Mouse (Mus musculus): ENCODE results near the gene Itga8. TPM values are rescaled to one million over a fixed set of nuclear protein-coding genes. Genes with fewer than 3 reads are reported as not detected.

Gene Itga8
- polyA plus RNA-seq (2016; fragmentation: Nextera tagmentation; extraction: Ambion mirVana), result 4.8 and 5.0 TPM in 2 replicates

DNA sequence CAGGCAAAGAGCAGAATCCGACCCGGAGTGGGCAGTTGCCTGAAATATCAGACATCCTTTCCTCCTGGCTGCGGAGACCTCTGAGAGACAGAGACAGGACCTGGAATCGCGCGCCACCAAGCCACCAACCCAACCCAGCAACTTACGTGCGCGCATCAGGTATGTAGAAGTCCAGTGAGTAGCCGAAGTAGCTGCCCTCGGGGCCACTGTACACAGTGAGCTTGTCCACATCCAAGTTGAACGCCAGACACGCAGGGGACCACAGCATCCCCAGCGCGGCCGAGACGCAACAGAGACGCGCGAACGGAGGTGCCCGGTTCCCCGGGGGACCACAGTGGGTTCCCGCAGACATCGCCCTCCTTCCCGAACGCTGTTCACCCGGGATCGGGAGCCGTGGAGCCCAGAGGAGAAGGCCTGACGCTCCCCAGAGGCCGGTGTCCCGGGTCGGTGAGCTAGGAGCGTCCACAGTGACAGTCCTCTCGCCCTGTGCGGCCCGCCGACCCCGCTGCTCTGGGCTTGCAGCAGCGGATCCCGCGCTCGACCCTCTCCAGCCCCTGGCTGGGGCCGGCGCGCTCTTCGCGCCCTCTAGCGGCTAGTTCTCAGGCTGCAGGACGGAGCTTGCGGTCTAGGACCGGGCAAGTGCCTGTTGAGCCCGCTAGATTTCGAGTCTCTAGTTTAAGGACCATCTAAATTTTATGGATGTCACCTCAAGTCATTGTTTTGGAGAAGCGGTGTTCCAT is at the start of gene Itga8:
Itga8 (minus strand) TSS at position 492 of the 740 bp plus-strand sequence.
- H3K9me3 ChIP-seq (replicated peaks), result no peaks in the 10 kb centered on the region
- H3K27me3 ChIP-seq, result peaks cover 15% of the 10 kb centered on the region
- no peaks in the 10 kb centered on the region for H3K36me3 ChIP-seq
- H3K27ac ChIP-seq, result no peak within 1 kb of the TSS
- H3K4me1 ChIP-seq, result 0 out of 2 replicates have a peak, but pooled peaks cover 3% of the 10 kb centered on the region
- 1% methylated on average over 56 of the region's 56 CpGs for WGBS
- peak within 1 kb of the TSS; percentile 96 for H3K4me2 ChIP-seq (replicated peaks)
- peak; percentile 98 for ATAC-seq (ENCODE audit: low FRiP score)
- peak within 1 kb of the TSS; percentile 69 for H3K4me3 ChIP-seq
- H3K9ac ChIP-seq, result peak within 1 kb of the TSS; percentile 76

GRCm38 (mm10) chr2:12348914-12349313 is 47.2 kb upstream of the Itga8 start:
- Histone ChIP-seq H3K9ac (no peak overlapping the region), H3K4me1 (no peaks in the 10 kb centered on the region), H3K9me3 (replicated peaks) (no peaks in the 10 kb centered on the region), H3K36me3 (peaks cover 13% of the 10 kb centered on the region), H3K27ac (no peak overlapping the region), H3K4me3 (no peak overlapping the region), H3K4me2 (replicated peaks) (no peak overlapping the region), H3K27me3 (no peaks in the 10 kb centered on the region)
- WGBS, result 91% methylated on average over 2 of the region's 2 CpGs
- no peak for ATAC-seq (ENCODE audit: low FRiP score)

DNA sequence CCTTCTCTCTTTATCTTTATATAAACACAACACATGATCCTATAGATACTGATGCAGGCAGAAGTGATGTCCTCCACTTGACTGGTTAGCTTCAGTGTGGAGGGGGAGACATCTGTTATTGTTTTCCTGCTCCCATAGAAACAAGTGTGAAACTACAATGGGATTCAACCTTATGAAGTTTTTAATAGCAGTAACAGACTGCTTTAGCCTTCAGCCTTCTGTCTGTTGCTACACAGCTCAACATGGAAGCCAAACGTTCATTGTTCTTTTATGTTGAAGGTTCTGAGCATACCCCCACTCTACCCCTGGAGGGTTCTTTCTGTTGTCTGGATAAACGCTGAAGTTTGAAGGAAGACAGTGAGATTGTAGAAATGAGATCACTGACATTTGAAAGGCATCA is 30.2 kb upstream of the Itga8 start:
- 61% methylated on average over 2 of the region's 2 CpGs for WGBS

GRCm38 (mm10) chr2:12329620-12330019 is 27.9 kb upstream of the Itga8 start:
- H3K36me3 ChIP-seq, result no peaks in the 10 kb centered on the region
- H3K9me3 ChIP-seq (replicated peaks), result no peaks in the 10 kb centered on the region
- peaks cover 21% of the 10 kb centered on the region for H3K4me1 ChIP-seq
- H3K9ac ChIP-seq, result no peak overlapping the region
- no peak for ATAC-seq (ENCODE audit: low FRiP score)
- no peak overlapping the region for H3K4me3 ChIP-seq
- H3K4me2 ChIP-seq (replicated peaks), result no peak overlapping the region
- no peak overlapping the region for H3K27ac ChIP-seq
- no peaks in the 10 kb centered on the region for H3K27me3 ChIP-seq
- 56% methylated on average over 2 of the region's 2 CpGs for WGBS

More for the DNA sequence above, 30.2 kb upstream of the Itga8 start:
- Histone ChIP-seq H3K27ac (no peak overlapping the region), H3K9ac (no peak overlapping the region), H3K27me3 (no peaks in the 10 kb centered on the region), H3K4me3 (no peak overlapping the region), H3K9me3 (replicated peaks) (no peaks in the 10 kb centered on the region), H3K4me1 (peaks cover 21% of the 10 kb centered on the region), H3K4me2 (replicated peaks) (no peak overlapping the region), H3K36me3 (no peaks in the 10 kb centered on the region)
- ATAC-seq (ENCODE audit: low FRiP score), result no peak

- H3K27ac ChIP-seq, result no peak overlapping the region
- no peak for ATAC-seq (ENCODE audit: low FRiP score)
Measured at GRCm38 (mm10) chr2:12329068-12329407, 27.3 kb upstream of the Itga8 start.

DNA sequence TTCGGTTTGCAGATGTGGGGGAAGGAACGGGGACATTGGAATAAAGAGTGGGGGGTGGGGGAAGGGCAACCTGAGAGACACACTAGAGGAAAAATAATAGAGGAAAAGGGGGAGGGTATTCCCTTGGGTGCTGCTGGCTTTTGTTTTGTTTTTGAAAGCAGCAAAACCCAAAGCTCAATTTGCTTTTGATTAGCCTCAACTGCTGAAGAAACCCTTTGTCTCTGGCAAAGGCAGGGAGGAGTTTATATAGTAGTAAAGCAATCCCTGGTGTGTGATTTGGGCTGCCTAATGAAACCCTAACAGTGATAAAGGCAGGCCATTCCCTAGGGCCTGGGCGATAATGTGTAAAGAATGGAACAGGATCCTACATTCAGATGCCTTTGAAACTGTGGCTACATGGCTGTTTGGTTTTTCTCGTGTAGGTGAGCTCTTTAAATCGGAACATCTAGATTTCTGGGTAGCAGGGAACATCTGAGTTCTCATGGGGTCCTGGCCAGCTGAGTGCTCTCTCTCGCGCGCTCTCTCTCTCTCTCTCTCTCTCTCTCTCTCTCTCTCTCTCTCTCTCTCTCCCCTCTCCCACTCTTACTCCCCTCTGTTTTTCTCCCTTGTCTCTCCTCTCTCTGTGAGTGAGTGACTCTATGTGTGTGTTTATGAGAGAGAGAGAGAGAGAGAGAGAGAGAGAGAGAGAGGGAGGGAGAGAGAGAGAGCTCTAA is 26.8 kb upstream of the Itga8 start:
- Histone ChIP-seq H3K4me3 (0 out of 2 replicates have a peak overlapping the region, but pooled peaks have one; percentile 29), H3K4me2 (replicated peaks) (peak overlapping the region; percentile 51), H3K9me3 (replicated peaks) (no peaks in the 10 kb centered on the region), H3K9ac (peak overlapping the region; percentile 41), H3K4me1 (peaks cover 21% of the 10 kb centered on the region), H3K27me3 (no peaks in the 10 kb centered on the region), H3K36me3 (no peaks in the 10 kb centered on the region), H3K27ac (peak overlapping the region; percentile 2; the same call in 1 of the 2 replicates)
- WGBS, result 15% methylated on average over 7 of the region's 8 CpGs
- ATAC-seq (ENCODE audit: low FRiP score), result peak; percentile 56

More at GRCm38 (mm10) chr2:12329068-12329407, 27.3 kb upstream of the Itga8 start:
- WGBS, result 27% methylated on average over 5 of the region's 5 CpGs
- H3K36me3 ChIP-seq, result no peaks in the 10 kb centered on the region
- H3K4me3 ChIP-seq, result 0 out of 2 replicates have a peak overlapping the region, but pooled peaks have one; percentile 29
- peak overlapping the region; percentile 51 for H3K4me2 ChIP-seq (replicated peaks)
- H3K9ac ChIP-seq, result no peak overlapping the region; the same call in 1 of the 2 replicates
- H3K4me1 ChIP-seq, result peaks cover 21% of the 10 kb centered on the region
- no peaks in the 10 kb centered on the region for H3K9me3 ChIP-seq (replicated peaks)
- no peaks in the 10 kb centered on the region for H3K27me3 ChIP-seq

DNA sequence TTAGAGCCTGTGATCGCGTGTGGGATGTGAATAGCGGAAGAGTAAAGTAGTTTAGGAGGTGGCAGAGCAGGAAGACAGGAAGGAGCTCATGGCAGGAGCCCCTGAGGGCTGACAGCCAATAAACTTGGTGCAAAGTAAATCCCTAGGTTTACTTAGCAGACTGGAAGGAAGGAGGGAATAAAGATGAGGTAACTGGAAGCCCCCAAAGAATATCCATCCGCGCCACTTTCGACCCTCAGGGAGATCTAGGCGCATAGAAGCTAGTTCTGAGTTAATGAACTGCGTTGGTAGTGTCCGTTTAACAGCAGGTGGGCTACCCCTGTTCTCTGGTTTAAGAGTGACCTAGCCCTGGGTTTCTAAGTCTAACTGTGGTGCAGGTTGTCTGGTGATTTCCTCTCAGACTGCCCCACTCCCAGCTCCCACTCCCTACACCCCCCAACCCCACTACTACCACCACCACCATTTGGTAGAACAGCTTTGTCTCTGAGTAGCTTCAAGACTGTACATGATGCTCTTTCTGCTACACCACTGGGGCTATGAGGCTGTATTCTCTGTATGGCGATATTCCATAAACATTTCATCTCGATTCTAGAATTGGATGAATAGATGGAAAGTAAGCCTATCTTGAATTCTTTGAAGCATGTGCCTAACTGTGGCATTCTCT is 26.1 kb upstream of the Itga8 start:
- no peak overlapping the region for H3K9ac ChIP-seq
- ATAC-seq (ENCODE audit: low FRiP score), result peak; percentile 44

DNA sequence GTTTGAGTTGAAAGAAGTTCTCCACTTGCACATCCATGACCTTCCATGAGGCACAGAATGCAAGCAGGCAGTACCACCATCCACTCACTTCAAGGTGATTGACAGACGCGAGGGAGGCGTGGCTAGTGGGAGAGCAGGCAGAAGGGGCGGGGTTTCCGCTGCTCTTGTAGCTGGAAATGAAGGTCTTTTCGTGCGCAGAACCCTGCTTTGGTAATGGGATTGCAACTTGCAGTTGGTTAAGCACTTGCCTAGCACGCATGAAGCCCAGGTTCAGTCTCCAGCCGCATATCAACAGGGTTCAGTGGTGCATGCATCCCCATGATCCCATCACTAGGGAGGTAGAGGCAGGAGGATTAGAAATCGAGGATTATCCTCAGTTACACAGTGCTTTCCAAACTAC is 25.5 kb upstream of the Itga8 start:
- Histone ChIP-seq H3K9me3 (replicated peaks) (no peaks in the 10 kb centered on the region), H3K9ac (no peak overlapping the region), H3K27ac (0 out of 2 replicates have a peak overlapping the region, but pooled peaks have one; percentile 25), H3K27me3 (no peaks in the 10 kb centered on the region), H3K4me2 (replicated peaks) (peak overlapping the region; percentile 51), H3K4me3 (peak overlapping the region; percentile 29), H3K4me1 (peaks cover 21% of the 10 kb centered on the region), H3K36me3 (no peaks in the 10 kb centered on the region)
- 9% methylated on average over 10 of the region's 10 CpGs for WGBS
- peak; percentile 76 for ATAC-seq (ENCODE audit: low FRiP score)

More for the DNA sequence above, 26.1 kb upstream of the Itga8 start:
- Histone ChIP-seq H3K27me3 (no peaks in the 10 kb centered on the region), H3K27ac (peak overlapping the region; percentile 2; the same call in 1 of the 2 replicates), H3K36me3 (no peaks in the 10 kb centered on the region), H3K4me2 (replicated peaks) (peak overlapping the region; percentile 51), H3K9me3 (replicated peaks) (no peaks in the 10 kb centered on the region), H3K4me1 (peaks cover 21% of the 10 kb centered on the region), H3K4me3 (peak overlapping the region; percentile 29)
- WGBS, result 27% methylated on average over 11 of the region's 11 CpGs

DNA sequence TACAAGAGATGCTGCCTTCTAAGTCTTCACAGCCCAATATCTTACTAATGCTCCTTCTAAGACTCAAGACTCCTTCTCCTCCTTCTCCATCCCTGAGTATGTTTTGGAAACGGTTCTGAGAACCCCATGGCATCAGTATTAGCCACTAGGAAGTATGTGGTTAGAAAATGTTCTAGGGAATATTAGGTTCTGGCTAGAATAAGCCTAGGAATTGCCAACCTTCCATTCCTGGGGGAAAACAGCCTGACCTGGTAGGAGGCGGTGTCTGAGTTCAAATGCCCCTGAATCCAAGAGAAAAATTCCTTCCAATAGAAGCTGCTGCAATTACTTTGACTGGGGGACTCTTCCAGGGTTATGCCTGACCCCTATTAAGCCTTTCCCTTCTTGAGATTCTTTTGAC is 24.1 kb upstream of the Itga8 start:
- H3K27ac ChIP-seq, result no peak overlapping the region
- no peak overlapping the region for H3K9ac ChIP-seq
- no peak overlapping the region for H3K4me2 ChIP-seq (replicated peaks)
- H3K4me3 ChIP-seq, result no peak overlapping the region
- H3K4me1 ChIP-seq, result peaks cover 21% of the 10 kb centered on the region
- H3K27me3 ChIP-seq, result no peaks in the 10 kb centered on the region
- no peaks in the 10 kb centered on the region for H3K36me3 ChIP-seq
- H3K9me3 ChIP-seq (replicated peaks), result no peaks in the 10 kb centered on the region
- ATAC-seq (ENCODE audit: low FRiP score), result no peak
- 91% methylated on average over 2 of the region's 2 CpGs for whole genome bisulfite sequencing

DNA sequence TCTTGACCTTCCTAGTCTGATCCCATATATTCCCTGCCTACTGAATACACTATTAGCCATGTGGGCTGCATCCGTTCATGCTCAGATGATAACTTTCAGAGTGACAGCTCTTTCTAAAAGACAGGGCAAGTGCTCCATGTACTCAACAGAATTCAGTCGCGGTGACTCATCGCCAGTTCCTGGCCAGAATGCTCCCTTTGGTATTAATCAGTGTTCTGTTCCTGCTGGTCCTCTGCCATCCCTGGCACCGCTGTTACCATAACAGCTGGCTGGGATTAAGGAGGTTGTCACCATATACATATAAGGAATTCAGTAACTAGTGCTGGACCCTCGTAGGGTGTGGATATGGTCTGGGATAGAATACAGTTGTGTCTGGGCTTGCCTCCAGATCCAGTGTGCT is 23.7 kb upstream of the Itga8 start:
- H3K36me3 ChIP-seq, result no peaks in the 10 kb centered on the region
- H3K9me3 ChIP-seq (replicated peaks), result no peaks in the 10 kb centered on the region
- no peak overlapping the region for H3K4me3 ChIP-seq
- no peak overlapping the region for H3K27ac ChIP-seq
- H3K4me2 ChIP-seq (replicated peaks), result no peak overlapping the region
- ATAC-seq (ENCODE audit: low FRiP score), result no peak
- H3K9ac ChIP-seq, result no peak overlapping the region
- H3K4me1 ChIP-seq, result peaks cover 21% of the 10 kb centered on the region
- WGBS, result 91% methylated on average over 6 of the region's 6 CpGs
- no peaks in the 10 kb centered on the region for H3K27me3 ChIP-seq

DNA sequence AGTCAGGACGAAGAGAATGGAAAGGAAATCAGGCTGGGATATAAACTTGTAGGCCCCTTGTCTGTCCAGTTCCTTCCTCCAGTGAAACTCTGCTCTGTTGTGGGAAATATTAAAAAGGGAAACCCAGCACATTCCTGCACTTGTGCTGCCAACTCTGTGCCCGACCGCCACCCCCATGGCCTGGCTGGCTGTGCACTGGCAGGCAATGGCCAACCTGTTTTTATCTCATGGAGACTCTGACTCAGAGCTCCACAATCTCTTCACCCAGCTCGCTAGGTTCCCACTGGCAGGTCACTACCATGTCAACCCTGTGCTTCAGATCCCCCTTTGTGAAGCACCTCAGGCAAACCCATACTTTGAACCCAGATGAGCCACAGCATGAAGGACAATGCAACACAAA is 19.2 kb upstream of the Itga8 start:
- Histone ChIP-seq H3K27me3 (no peaks in the 10 kb centered on the region), H3K4me3 (no peak overlapping the region), H3K9me3 (replicated peaks) (no peaks in the 10 kb centered on the region), H3K4me2 (replicated peaks) (no peak overlapping the region), H3K27ac (no peak overlapping the region), H3K9ac (no peak overlapping the region), H3K36me3 (no peaks in the 10 kb centered on the region), H3K4me1 (no peaks in the 10 kb centered on the region)
- WGBS, result 91% methylated on average over 4 of the region's 4 CpGs
- ATAC-seq (ENCODE audit: low FRiP score), result no peak

DNA sequence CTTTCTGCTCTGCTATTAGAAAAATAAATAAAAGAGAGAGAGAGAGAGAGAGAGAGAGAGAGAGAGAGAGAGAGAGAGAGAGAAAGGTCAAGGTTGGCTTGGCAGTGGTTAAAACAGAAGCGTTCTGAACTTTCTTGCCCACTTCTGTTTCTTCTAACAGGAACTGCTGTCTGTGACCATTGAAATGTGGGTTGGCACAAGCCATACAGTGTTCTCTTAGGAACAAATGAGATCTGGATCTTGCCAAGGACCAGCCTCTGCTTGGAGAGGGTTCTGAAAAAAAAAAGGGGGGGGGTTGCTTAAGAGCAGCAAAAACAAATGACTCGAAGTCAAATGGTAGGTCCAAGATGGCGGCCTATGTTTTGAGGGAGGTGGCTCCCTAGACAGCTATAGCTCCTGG is 17.0 kb upstream of the Itga8 start:
- Histone ChIP-seq H3K9ac (no peak overlapping the region), H3K9me3 (replicated peaks) (no peaks in the 10 kb centered on the region), H3K4me2 (replicated peaks) (no peak overlapping the region), H3K27ac (no peak overlapping the region), H3K27me3 (no peaks in the 10 kb centered on the region), H3K36me3 (no peaks in the 10 kb centered on the region), H3K4me3 (no peak overlapping the region), H3K4me1 (no peaks in the 10 kb centered on the region)
- WGBS, result 90% methylated on average over 3 of the region's 3 CpGs
- no peak for ATAC-seq (ENCODE audit: low FRiP score)

All from hindbrain, embryonic 12.5 days (tissue).